Mouse (Mus musculus) limb, embryonic 10.5 days (tissue): ENCODE measurements around the gene Celf3. TPM values are rescaled to one million over a fixed set of nuclear protein-coding genes. Genes with fewer than 3 reads are reported as not detected.

Source experiments
- DNase-seq: peaks from one replicate; pipeline ENCODE4 v3.0.0-alpha.2; 2017; ENCODE audit warnings: low spot score
- H3K27ac ChIP-seq: fragments of 300-500 bp; sonication (generic); 2 replicates; pipeline ENCODE4 v1.5.1; 2016; ENCODE audit warnings: mild to moderate bottlenecking
- H3K27me3 ChIP-seq: fragments of 300-500 bp; sonication (generic); 2 replicates; pipeline ENCODE4 v1.6.1; 2016; ENCODE audit warnings: low read depth, mild to moderate bottlenecking; ENCODE audit not compliant: poor library complexity, severe bottlenecking
- H3K36me3 ChIP-seq: fragments of 300-500 bp; sonication (generic); 2 replicates; pipeline ENCODE4 v1.6.1; 2016; ENCODE audit warnings: mild to moderate bottlenecking, moderate library complexity
- H3K4me1 ChIP-seq: fragments of 300-500 bp; sonication (generic); 2 replicates; pipeline ENCODE4 v1.6.1; 2016
- H3K4me3 ChIP-seq: fragments of 300-500 bp; sonication (generic); 2 replicates; pipeline ENCODE4 v1.5.1; 2016; ENCODE audit warnings: mild to moderate bottlenecking, moderate library complexity
- H3K9me3 ChIP-seq: fragments of 300-500 bp; sonication (generic); replicated peaks from 2 replicates; pipeline ENCODE4 v1.6.1; 2016; ENCODE audit warnings: mild to moderate bottlenecking
- WGBS: fragments of 180-500 bp; shearing (Covaris S2); methylation state at CpG from one replicate; pipeline ENCODE4 v1.1.7; 2016; 5-methylcytosine and 5-hydroxymethylcytosine counted together
- polyA plus RNA-seq: library from polyadenylated mRNA; unstranded; fragments of >200 nt; fragmentation: Nextera tagmentation; extraction: Ambion mirVana; gene quantifications from 2 replicates; pipeline ENCODE4 v1.2.1, GENCODE M21; 2016

The Celf3 gene
- polyA plus RNA-seq, 1 experiment from 2014 or later, result 1.5 TPM

DNA sequence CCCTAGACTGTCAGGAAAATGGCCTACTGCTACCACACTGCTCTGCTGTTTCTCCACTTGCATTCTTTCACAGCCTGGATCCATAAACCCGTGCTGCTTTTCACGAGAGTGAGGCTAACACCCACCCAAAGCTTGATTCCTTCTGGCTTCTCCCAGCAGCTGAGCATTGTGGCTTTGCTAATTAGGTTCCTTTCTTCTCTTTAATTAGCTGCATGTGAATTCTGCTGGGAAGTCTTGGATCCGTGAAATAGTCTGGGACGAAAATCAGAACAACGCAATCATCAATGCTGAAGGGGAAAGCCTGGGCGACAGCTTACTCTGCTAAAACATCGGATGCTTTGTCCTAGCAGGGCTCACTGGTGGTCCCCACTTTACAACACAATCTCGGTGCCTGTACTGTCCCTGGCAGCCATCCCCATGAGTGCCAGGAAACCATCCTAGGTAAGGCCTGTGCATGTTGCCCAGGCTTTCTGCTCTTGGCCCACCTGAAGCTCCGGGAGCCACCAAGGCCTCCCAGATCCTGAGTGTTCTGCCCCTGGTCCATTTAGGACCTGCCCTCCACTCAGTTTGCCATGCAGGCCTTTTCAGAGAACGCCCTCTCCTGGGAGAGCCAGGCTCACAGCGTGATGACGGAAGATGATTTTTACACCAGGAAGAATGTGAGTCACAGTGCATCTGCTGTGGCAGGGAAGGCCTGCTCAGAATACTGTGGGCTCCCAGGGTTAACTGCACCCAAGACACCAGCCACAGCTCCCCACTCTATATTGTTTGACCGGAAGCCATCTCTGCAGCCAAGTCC is 12.3 kb upstream of the Celf3 start:
- Histone ChIP-seq H3K9me3 (no peaks in the 10 kb centered on the region), H3K4me3 (no peak overlapping the region), H3K36me3 (no peaks in the 10 kb centered on the region), H3K27ac (peak overlapping the region; percentile 50; the same call in 1 of the 2 replicates), H3K27me3 (no peaks in the 10 kb centered on the region), H3K4me1 (peaks cover 32% of the 10 kb centered on the region)
- no peak for DNase-seq
- WGBS, result 61% methylated on average over 13 of the region's 13 CpGs

GRCm38 (mm10) chr3:94468931-94469330 is 9.2 kb upstream of the Celf3 start:
- Histone ChIP-seq H3K4me3 (no peak overlapping the region), H3K4me1 (peaks cover 43% of the 10 kb centered on the region), H3K27me3 (no peaks in the 10 kb centered on the region), H3K36me3 (no peaks in the 10 kb centered on the region), H3K27ac (no peak overlapping the region), H3K9me3 (no peaks in the 10 kb centered on the region)
- no peak for DNase-seq
- WGBS, result 45% methylated on average over 3 of the region's 3 CpGs

DNA sequence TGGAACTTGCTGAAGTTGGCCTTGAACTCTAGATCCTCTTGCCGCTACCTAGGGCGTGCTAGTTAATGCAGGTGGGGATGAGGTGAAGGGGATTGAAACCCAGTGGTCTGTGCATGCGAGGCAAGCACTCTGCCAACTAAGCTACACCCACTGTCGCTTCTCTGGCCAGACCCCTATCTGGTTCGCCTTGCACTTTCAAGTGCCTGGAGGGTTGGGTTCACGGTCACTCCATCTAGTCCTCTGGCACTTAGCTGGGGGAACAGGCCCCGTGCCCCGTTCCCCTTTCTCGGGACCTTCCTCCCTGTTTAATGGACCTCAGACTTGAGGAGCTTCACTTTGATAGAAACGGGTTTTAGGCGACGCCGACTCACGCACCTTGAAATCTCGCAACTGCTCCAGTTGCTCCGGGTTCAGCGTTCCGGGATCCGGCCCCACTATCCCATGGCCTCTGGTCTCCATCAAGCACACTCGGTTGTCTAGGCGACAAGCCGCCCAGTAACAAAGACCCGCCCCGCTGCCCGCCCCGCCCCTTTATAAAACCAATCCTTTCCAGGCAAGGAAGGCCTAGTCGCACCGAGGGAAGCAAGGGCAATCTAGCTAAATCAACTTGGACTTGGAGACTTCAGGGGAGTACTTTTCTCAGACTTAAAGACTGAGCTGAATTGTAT is 5.5 kb upstream of the Celf3 start:
- Histone ChIP-seq H3K36me3 (no peaks in the 10 kb centered on the region), H3K9me3 (no peaks in the 10 kb centered on the region), H3K27me3 (peaks cover 2% of the 10 kb centered on the region; the same call in 1 of the 2 replicates), H3K4me1 (peaks cover 34% of the 10 kb centered on the region), H3K27ac (peak overlapping the region; percentile 66), H3K4me3 (peak overlapping the region; percentile 43)
- DNase-seq, result peak; percentile 90
- WGBS, result 9% methylated on average over 28 of the region's 28 CpGs

- H3K36me3 ChIP-seq, result no peaks in the 10 kb centered on the region
- H3K9me3 ChIP-seq, result no peaks in the 10 kb centered on the region
- no peak overlapping the region; the same call in 1 of the 2 replicates for H3K27ac ChIP-seq
- H3K27me3 ChIP-seq, result peaks cover 8% of the 10 kb centered on the region
- DNase-seq, result no peak
- H3K4me1 ChIP-seq, result peaks cover 38% of the 10 kb centered on the region
- peak overlapping the region; percentile 43; the same call in 1 of the 2 replicates for H3K4me3 ChIP-seq
- 51% methylated on average over 10 of the region's 10 CpGs for WGBS
Observed at GRCm38 (mm10) chr3:94473115-94473505, 5.0 kb upstream of the Celf3 start.

DNA sequence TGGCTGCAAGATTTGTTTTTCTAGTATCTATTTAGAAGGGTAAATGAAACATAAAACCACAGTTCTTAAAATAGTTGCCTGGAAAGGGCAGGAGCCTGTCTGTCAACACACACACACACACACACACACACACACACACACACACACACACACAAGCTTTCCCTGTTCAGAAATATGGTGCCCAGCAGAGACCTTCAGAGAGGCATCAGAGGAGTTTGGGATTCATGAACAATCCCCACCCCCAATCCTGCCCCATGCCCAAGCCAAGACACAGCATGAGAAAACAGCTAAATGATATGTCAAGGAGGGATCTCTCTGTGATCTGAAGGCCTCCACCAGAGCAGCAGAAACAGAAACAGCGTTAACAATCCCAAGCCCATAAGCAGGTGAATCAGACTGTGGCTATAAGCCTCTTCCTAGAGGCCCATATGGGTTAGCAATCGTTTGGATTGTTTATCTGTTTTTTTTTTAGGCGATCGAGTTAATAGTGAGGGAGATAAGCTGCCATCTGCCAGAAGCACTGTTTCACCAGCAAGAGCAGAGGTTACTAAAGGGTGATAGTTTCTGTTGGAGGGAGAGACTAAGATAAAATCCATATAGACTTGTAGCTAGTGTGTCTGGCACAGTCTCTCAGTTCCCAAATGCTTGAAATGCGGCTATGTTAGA is 4.4 kb upstream of the Celf3 start:
- peaks cover 14% of the 10 kb centered on the region for H3K27me3 ChIP-seq
- H3K9me3 ChIP-seq, result no peaks in the 10 kb centered on the region
- no peak overlapping the region for H3K4me3 ChIP-seq
- no peaks in the 10 kb centered on the region for H3K36me3 ChIP-seq
- 67% methylated on average over 5 of the region's 5 CpGs for WGBS
- H3K27ac ChIP-seq, result no peak overlapping the region
- DNase-seq, result no peak
- peaks cover 42% of the 10 kb centered on the region for H3K4me1 ChIP-seq

- no peak overlapping the region for H3K27ac ChIP-seq
- peaks cover 41% of the 10 kb centered on the region for H3K27me3 ChIP-seq
- WGBS, result 44% methylated on average over 8 of the region's 8 CpGs
- DNase-seq, result no peak
- H3K4me1 ChIP-seq, result peaks cover 57% of the 10 kb centered on the region
- no peak overlapping the region for H3K4me3 ChIP-seq
- no peaks in the 10 kb centered on the region for H3K9me3 ChIP-seq
- no peaks in the 10 kb centered on the region for H3K36me3 ChIP-seq
Observed at GRCm38 (mm10) chr3:94476301-94477035, 1.6 kb upstream of the Celf3 start.

DNA sequence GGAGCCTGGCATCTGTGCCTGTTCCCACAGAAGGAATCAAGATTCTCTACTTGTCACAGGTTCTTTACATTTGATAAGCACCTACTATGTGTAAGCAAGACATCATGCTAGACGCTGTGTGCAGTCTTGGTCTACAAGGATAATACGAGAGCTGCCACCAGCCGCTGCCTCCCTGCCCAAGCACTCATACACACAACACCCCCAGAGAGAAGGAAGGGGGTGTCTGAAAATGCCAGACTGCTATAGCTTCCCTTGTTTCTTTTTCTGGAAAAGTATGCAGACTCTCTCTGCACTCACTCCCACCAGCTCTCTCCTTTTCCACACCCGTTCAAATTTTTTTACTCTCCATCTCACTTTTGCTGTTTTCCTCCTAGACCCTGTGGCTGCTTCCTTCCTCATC is 651 bp upstream of the Celf3 start:
- DNase-seq, result no peak
- 65% methylated on average over 4 of the region's 4 CpGs for WGBS
- H3K27me3 ChIP-seq, result peaks cover 48% of the 10 kb centered on the region
- H3K36me3 ChIP-seq, result no peaks in the 10 kb centered on the region
- no peak overlapping the region for H3K4me3 ChIP-seq
- H3K9me3 ChIP-seq, result no peaks in the 10 kb centered on the region
- peaks cover 52% of the 10 kb centered on the region for H3K4me1 ChIP-seq
- H3K27ac ChIP-seq, result no peak overlapping the region

GRCm38 (mm10) chr3:94478591-94479169 is 585 bp downstream of the Celf3 start:
- Histone ChIP-seq H3K27me3 (peaks cover 48% of the 10 kb centered on the region), H3K4me3 (peak overlapping the region; percentile 28; the same call in 1 of the 2 replicates), H3K9me3 (no peaks in the 10 kb centered on the region), H3K36me3 (no peaks in the 10 kb centered on the region), H3K27ac (no peak overlapping the region), H3K4me1 (peaks cover 44% of the 10 kb centered on the region)
- DNase-seq, result no peak
- WGBS, result 7% methylated on average over 9 of the region's 9 CpGs

DNA sequence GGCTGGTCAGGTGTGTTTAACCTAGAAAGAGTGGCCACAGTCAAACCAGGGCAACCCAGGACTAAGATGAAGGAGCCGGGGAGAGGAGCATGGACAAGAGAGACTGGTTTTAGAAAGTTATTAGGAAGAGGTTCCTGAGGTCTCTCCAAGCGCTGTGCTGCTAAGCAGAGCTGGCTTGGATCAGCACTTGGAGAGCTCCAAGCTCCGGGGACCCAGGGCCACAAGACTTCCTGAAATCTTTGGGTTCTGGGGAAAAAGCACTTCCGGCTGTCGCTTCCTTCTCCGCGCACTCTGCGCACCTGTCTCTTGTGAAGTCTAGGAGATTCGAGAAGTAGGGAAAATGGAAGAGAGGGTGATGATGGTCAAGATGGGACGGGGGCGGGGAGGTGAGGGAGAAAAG is 1.5 kb downstream of the Celf3 start:
- 6% methylated on average over 11 of the region's 11 CpGs for WGBS
- no peaks in the 10 kb centered on the region for H3K36me3 ChIP-seq
- peaks cover 53% of the 10 kb centered on the region for H3K4me1 ChIP-seq
- DNase-seq, result peak; percentile 63
- H3K27ac ChIP-seq, result no peak overlapping the region
- H3K9me3 ChIP-seq, result no peaks in the 10 kb centered on the region
- peaks cover 48% of the 10 kb centered on the region for H3K27me3 ChIP-seq
- H3K4me3 ChIP-seq, result peak overlapping the region; percentile 20; the same call in 1 of the 2 replicates

DNA sequence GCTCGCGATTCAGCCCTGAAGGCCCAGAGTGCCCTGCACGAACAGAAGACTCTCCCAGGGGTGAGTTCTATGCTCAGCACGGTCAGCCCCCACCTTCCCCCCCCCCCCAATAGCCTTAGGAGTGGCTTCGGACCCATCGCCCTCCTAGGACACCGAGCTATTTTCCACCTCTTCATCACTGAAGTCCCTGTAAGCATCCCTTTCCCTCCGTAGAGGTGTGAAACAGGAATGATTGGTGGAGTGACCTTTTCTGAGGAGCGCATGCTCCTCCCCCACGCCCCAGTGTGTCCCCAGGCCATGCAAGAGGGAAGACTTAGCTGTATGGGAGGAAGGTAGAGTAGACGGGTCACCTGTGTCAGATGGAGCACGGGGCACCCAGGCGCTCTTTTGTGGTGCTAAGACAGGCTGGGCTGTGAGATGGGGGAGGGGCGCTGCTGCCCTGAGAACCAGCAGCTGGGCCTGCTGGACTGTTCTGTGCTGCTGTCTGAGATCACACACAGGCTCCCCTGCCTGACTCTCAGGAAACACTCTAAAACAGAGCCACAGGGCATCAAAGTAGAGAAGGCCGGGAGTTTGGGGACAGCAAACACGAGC is 2.3 kb downstream of the Celf3 start, which contains the start of gene Riiad1:
Gene Riiad1 (minus strand): TSS at position 51 of the 594 bp plus-strand sequence.
- no peaks in the 10 kb centered on the region for H3K36me3 ChIP-seq
- peaks cover 48% of the 10 kb centered on the region for H3K27me3 ChIP-seq
- H3K27ac ChIP-seq, result no peak within 1 kb of the TSS
- DNase-seq, result no peak
- H3K9me3 ChIP-seq, result no peaks in the 10 kb centered on the region
- peak within 1 kb of the TSS; percentile 20; the same call in 1 of the 2 replicates for H3K4me3 ChIP-seq
- H3K4me1 ChIP-seq, result peaks cover 61% of the 10 kb centered on the region
- 5% methylated on average over 16 of the region's 16 CpGs for WGBS

DNA sequence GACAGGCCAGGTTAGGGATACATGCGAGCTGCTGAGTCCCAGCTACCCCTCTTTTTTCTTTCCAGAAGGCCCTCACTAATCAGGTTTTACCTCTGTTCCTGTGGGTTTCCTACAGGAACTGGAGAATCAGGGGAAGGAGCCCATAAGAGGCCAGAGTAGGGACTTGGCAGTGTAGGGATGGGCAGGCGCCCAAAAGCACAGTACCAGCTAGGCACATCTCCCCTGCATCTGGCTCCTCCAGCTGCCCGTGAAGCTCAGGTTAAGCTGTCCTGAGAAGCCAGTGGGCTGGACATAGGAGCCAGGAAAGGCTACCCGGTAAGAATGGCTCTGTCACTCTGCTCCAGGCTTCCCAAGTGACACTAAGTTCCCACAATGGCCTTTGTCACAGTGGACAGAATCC is 3.3 kb downstream of the Celf3 start:
- no peak for DNase-seq
- H3K36me3 ChIP-seq, result no peaks in the 10 kb centered on the region
- peaks cover 48% of the 10 kb centered on the region for H3K27me3 ChIP-seq
- WGBS, result 76% methylated on average over 4 of the region's 4 CpGs
- no peak overlapping the region for H3K27ac ChIP-seq
- H3K4me1 ChIP-seq, result peaks cover 63% of the 10 kb centered on the region
- H3K4me3 ChIP-seq, result no peak overlapping the region
- H3K9me3 ChIP-seq, result no peaks in the 10 kb centered on the region
